Mouse (Mus musculus): ENCODE measurements at regions not wholly inside any gene's neighbourhood (a gene's known extent, or its start where the extent isn't known, plus 50 kb on each side); places are given as distances from the start of the nearest gene placed in this dataset.

GRCm38 (mm10) chr3:83714572-83714971, 51.5 kb upstream of the Sfrp2 start:
- in situ Hi-C loops (cut with MboI; ENCODE audit: low pct_unique_long_range_greater_than_20kb in 1 of 2, low sequenced_read_pairs in 2 of 2, unreplicated experiment in 1 of 2) = no loop called here

All from mouse embryonic stem cell (cell line).